Mouse (Mus musculus) C2C12 (cell line): ENCODE results near the gene Tmem178b.

ENCODE experiments used
- CTCF ChIP-seq: IDR thresholded peaks from one replicate; pipeline ENCODE4 v1.5.1; 2011; ENCODE audit not compliant: control insufficient read depth, insufficient read depth, insufficient read length
- FOSL1 ChIP-seq: IDR thresholded peaks from one replicate; pipeline ENCODE4 v1.8.0; 2011; ENCODE audit warnings: mild to moderate bottlenecking, low read length; ENCODE audit not compliant: poor library complexity, insufficient read depth, severe bottlenecking
- MAX ChIP-seq: IDR thresholded peaks from one replicate; pipeline ENCODE4 v1.6.1; 2011; ENCODE audit warnings: mild to moderate bottlenecking, control low read depth
- MYOD1 ChIP-seq: IDR thresholded peaks from one replicate; pipeline ENCODE4 v1.6.1; 2011; ENCODE audit warnings: low read depth; ENCODE audit not compliant: control insufficient read depth, insufficient read length
- MYOG ChIP-seq: IDR thresholded peaks from one replicate; pipeline ENCODE4 v1.6.1; 2011; ENCODE audit not compliant: control insufficient read depth, insufficient read length; ENCODE audit errors: extremely low read depth
- USF1 ChIP-seq: IDR thresholded peaks from one replicate; pipeline ENCODE4 v1.6.1; 2011; ENCODE audit warnings: low read depth, mild to moderate bottlenecking, control low read depth, moderate library complexity

GRCm38 (mm10) chr6:40177870-40178269 is 304.8 kb downstream of the Tmem178b start:
- TF ChIP-seq CTCF (no peak), USF1 (no peak), MYOG (no peak), MYOD1 (no peak), FOSL1 (no peak), MAX (no peak)
